Mouse (Mus musculus): ENCODE measurements around the gene Eif4a1.

Gene Eif4a1

GRCm38 (mm10) chr11:69698574-69698973 is 26.4 kb upstream of the Eif4a1 start:
- no peak for DNase-seq

GRCm38 (mm10) chr11:69697396-69697795 is 25.2 kb upstream of the Eif4a1 start:
- DNase-seq, result no peak

- DNase-seq, result peak in 1 of 2 experiments; percentile 12
Measured at GRCm38 (mm10) chr11:69695361-69696181, 23.3 kb upstream of the Eif4a1 start, which contains the start of the genes Tnfsf12 and Tnfsfm13. TSS of gene Tnfsf12 (minus strand) at chr11:69695849. TSS of gene Tnfsfm13 (minus strand) at chr11:69696098.

GRCm38 (mm10) chr11:69695046-69695360 is 22.8 kb upstream of the Eif4a1 start:
- DNase-seq, result no peak

GRCm38 (mm10) chr11:69693421-69693965 is 21.3 kb upstream of the Eif4a1 start:
- no peak for DNase-seq

- no peak for DNase-seq
Measured at GRCm38 (mm10) chr11:69692863-69693262, 20.6 kb upstream of the Eif4a1 start.

GRCm38 (mm10) chr11:69692196-69692811 is 20.1 kb upstream of the Eif4a1 start:
- no peak for DNase-seq

GRCm38 (mm10) chr11:69689891-69690290 is 17.7 kb upstream of the Eif4a1 start:
- DNase-seq, result no peak

GRCm38 (mm10) chr11:69687061-69687460 is 14.8 kb upstream of the Eif4a1 start:
- DNase-seq, result no peak

GRCm38 (mm10) chr11:69686377-69686776 is 14.2 kb upstream of the Eif4a1 start:
- no peak for DNase-seq

- no peak for DNase-seq
Measured at GRCm38 (mm10) chr11:69685526-69686148, 13.4 kb upstream of the Eif4a1 start, which contains the start of gene Tnfsf13. TSS of gene Tnfsf13 (minus strand) at chr11:69685784.

GRCm38 (mm10) chr11:69684936-69685335 is 12.7 kb upstream of the Eif4a1 start:
- no peak for DNase-seq

- no peak for DNase-seq
Measured at GRCm38 (mm10) chr11:69684128-69684745, 12.0 kb upstream of the Eif4a1 start.

- DNase-seq, result no peak
Measured at GRCm38 (mm10) chr11:69683576-69683975, 11.4 kb upstream of the Eif4a1 start.

GRCm38 (mm10) chr11:69682840-69683533 is 10.8 kb upstream of the Eif4a1 start:
- peak; percentile 78 to 82 for DNase-seq

GRCm38 (mm10) chr11:69682209-69682839 is 10.1 kb upstream of the Eif4a1 start:
- DNase-seq, result no peak

- peak; percentile 95 to 98 for DNase-seq
Measured at GRCm38 (mm10) chr11:69681314-69682208, 9.3 kb upstream of the Eif4a1 start, which contains the start of gene Senp3. TSS of gene Senp3 (minus strand) at chr11:69682084.

GRCm38 (mm10) chr11:69680136-69680855 is 8.1 kb upstream of the Eif4a1 start:
- no peak for DNase-seq

- no peak for DNase-seq
Measured at GRCm38 (mm10) chr11:69679144-69679543, 6.9 kb upstream of the Eif4a1 start.

GRCm38 (mm10) chr11:69671726-69672124 is 498 bp downstream of the Eif4a1 start:
- DNase-seq, result no peak
